Mouse (Mus musculus) right cerebral cortex, adult 18-20 months (tissue): ENCODE measurements around the gene Stat5b.

Experiments used
- DNase-seq: peaks from one replicate; pipeline ENCODE4 v3.0.0; 2022; ENCODE audit warnings: mixed read lengths

Stat5b gene

DNA sequence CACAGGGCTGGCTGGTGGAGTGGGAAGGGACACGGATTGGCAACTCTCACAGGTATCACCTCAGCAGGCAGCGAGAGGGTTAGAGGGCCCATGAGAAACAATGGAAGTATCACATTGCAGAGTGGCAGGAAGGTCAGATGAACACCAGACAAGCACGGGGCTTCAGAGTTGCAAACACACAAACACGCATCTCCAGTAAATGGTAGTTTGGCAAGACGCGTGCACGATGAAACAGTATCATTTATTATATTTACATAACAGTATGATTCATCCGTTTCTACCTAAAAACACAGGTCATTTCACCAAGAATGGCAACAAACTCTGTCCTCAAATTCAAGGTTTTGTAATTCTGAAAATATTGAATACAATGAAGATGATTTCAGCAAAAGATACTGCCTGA lies 11.0 kb downstream of the Stat5b start:
- DNase-seq: no peak

DNA sequence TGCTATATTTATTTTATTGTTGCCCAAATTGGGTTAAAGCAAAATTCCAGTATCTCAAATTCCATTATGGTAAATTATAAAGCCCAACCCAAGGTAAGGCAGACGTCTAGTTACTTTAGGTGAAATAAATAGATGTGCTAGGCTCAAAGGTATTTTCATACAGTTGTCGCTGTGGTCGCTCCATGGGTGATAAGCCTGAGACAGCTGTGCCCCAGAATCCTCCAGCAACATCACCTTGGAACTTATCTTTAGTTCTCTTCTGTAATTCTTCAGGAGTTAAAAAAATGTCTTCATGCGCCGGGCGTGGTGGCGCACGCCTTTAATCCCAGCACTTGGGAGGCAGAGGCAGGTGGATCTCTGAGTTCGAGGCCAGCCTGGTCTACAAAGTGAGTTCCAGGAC lies 11.6 kb downstream of the Stat5b start:
- DNase-seq: no peak

DNA sequence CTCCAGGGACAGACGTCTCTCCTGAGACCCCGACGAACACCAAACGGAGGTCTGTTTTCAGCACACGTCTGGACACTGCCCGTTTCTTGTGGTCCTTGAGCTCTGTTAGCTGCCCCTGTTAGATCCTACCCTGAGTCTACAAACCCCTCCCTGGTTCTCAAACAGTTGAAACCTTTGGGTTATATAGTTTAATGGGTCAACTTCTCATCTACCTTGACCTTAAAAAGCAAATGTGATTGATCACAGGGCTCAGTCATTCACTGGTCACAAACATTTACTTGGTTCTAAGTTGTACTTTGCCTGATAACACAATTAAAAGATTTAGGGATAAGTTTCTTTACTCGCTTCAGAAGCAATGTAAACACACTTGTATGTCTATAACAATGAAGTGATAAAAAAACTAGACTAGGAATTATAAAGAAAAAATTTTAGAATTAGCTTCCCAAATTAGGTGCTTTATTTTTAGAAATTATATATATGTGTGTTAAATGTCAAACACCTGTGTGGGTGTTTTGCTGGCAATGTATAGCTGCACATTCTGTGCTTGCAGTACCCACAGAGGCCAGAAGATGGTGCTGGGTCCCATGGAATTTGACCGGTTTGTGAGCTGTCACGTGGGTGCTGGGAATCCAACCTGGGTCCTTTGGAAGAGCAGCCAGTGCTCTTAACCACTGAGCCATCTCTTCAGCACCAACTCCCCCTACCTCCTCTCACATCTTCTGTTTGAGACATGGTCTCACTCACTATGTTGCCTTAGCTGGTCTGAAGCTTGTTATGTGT lies 13.4 kb downstream of the Stat5b start:
- no peak for DNase-seq

DNA sequence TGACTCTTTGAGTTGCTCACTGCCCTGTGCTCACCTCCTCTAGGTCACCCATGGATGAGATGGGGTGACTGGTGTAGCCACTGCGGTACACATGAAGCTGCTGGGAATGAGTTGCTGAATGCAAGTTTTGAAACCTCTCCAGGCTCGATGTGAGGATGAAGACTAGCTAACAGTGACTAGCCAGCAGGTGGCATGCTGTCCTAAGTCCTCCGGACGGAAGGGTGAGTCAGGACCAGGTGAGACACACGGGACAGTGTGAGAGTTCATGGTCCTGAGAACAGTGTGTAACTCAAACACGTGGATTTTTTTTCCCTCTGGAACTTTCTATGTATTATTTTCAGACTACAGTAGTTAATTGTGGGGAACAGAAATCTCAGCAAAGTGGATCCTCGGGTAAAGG lies 17.1 kb downstream of the Stat5b start:
- DNase-seq: no peak

DNA sequence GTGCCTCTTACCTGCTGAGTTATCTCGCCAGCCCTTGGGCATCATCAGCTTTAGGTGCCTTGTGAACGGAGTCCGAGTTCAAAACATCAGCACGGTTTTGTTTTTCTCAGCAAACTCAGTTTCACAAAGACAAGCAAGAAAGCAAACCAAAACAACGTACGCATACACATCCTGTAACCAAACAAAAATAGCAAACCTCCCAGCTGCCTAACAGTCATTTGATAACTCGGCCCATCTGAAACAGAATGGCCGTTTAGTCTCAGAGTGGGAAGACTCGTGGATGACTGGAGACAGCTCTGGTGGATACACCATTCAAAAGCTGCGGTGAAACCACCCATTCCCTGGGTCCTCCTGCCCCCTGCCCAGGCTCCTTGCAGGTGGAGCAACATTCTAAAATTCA lies 19.1 kb downstream of the Stat5b start:
- DNase-seq: no peak

DNA sequence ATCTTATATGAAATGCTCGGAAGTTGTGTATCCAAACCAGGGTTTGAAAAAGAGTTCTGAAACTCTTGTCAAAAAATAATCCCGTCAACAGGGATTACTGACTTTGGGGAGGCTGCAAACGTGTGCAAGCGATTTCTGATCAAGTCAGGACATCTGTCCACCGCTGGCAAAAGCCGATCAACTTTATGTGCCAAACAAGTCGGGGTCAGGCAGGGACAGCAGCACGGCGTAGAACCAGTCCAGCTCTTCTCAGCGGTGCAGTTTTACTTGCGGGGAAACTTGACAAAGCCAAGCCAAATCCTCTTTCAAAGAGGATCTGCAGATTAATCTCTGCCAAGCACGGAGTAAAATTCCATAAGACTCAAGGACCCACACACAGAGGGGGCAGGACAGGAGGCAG lies 20.8 kb downstream of the Stat5b start:
- no peak for DNase-seq

DNA sequence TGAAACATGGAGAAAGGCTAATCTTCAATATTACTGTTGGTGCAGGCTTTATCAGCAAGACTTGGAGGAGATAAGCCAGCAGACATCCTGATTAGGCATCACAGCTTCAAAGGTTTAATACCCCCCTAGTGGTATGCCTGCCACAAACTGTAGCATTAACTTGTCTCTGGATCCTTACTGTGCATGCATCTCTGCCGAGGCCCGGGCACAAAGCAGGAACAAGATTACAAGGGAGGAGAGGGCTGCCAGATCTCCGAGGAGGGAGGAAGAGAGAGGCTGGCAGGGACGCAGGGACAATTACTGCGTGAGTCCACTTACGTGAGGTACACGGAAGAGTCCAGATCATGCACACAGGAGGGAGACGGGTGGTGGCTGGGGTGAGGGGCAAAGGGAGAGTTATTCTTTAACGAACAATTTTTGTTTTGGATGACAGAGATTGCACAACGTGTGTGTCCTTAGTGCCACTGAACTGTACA lies 21.8 kb downstream of the Stat5b start:
- no peak for DNase-seq

DNA sequence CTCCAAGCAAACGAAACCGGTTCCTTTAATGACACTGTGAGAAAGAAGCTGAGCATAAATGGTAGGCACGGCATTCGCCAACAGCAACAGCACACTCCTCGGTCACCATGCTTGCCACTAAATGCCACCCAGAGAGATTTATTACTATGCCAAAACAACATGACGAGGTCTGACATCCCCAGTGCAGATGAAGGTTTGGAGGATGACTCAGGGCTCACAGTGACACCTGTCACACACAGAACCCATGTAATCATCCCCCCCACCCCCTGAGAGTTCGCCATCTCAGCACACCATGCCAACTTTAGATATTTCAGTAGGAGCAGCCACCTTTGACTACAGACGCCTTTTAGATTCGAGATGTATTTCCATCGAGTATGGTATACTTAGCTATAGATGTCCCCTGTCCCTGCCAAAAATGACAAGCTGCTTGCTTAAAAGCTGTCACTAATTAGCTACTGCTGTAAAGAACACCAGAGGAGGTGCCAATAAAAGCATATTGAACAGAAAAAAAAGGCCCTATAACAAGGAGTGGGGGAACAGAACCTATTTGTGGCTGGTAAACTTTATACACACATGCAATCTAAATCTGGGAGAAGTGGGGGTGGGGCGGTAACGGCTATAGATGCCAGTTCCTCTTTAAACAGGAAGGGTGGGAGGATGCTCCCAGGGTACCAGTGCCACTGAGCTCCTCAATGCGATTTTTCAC lies 24.2 kb downstream of the Stat5b start:
- peak; percentile 50 for DNase-seq

DNA sequence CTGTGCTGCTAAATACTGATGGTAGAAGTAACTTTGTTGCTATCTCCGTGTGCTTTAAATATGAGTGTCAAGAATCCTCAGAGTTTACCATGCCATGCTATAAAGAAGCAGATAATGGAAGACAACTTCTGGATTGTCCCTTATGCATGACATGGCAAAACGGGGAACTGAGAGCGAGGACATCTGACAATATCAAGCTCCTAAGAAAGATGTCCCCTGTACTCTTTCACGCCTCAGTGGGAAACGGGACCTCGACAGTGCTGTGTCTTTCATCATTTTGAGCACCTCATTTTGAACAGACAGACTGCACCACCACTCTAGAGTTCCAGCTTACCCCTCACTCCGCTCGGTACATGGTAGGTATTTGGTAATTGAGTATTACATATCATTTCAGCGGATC lies 25.1 kb downstream of the Stat5b start:
- no peak for DNase-seq

DNA sequence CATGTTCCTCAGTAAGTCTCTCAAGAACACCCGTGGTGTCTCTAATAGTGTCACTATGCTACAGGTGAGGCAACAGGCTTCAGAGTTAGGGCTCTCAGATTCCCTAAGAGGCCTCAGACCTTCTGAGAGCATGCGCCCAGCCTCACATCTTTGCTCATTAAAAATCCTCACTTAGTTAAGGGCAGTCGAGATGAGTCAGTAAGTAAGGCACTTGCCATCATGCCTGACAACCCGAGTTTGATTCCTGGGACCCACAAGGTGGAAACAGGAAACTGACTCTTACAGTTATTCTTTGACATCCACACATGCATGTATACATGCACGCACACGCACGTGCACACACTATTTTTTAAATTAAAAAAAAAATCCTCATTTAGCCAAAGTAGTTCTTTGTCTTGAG lies 26.0 kb downstream of the Stat5b start:
- DNase-seq: no peak

DNA sequence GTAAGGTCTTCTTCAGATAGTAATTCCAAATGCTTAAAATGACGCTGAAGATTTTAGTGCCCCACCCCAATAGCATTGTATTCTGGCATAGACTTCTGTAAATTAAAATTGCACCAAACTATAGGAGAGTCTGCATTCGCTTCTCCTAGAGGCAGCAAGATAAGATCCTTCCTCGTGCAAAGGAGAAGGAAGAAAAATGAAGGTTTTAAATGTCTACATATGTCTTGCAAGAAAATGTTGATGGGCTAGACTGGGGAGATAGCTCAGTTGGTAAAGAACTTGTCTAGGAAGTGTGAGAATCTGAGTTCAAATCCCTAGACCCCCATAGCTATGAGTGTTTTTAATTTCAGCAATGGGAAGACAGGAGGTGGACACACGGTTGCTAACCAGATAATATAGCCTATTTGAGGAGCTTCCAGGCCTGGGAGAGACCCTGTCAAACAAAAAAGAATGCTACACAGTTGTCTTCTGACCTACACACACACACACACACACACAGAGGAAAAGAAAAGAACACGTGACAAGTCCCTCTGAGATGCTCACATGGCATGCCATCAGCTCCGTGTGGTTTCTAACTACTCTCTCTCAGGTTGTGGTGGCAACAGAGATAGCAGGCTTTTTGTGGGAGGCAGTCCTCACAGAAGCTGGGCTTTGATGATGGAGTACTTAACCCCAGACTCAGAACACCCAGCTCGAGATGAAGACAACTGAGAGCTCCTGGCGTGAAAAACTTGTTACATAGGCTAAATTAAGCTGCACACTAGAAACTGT lies 26.8 kb downstream of the Stat5b start:
- no peak for DNase-seq

DNA sequence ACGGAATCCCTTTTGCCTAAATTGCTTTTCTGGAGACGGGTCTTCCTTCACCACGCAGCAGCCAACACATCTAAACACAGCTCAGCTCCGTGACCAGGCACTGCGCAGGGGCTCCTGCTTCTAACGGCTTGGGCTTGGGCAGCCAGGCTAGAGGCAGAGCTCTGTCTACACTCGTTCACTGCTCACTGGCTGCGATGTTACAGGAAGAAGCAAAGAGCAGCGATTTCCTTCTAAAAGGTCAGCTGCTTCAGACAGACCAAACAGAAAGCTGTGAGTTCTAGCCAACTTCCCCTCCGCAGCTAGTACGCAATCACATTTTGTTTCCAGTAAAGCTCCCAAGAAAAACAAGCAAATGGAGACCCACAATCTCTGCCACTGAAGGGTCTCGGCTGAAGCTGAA lies 28.2 kb downstream of the Stat5b start:
- DNase-seq: no peak

DNA sequence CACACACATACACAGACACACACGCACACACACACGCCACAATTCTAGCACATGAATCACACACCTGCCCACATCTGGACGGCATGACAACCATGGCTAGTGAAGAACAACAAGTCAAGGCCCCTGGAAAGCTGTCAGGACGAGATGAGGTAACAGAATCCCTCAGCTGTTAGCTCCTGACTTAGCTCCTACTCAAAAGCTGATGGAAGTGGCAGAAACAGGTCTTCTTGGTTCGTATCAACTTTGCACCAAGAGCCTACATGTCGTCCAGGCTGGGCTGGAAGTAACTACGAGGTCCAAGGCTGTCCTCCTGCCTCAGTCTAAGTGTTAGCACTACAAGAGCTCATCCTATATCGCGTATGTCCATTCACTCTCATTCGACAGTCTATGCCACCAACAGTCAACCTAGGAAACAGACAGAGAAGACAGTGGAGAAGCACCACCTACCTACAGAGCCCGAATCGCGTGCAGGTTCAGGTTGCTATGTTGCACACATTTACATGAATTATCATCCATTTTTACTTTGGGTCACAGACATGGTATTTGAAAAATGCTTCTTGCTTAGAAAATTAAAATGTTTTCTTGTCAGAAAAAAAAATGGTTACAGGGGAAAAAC lies 28.8 kb downstream of the Stat5b start:
- DNase-seq: no peak

DNA sequence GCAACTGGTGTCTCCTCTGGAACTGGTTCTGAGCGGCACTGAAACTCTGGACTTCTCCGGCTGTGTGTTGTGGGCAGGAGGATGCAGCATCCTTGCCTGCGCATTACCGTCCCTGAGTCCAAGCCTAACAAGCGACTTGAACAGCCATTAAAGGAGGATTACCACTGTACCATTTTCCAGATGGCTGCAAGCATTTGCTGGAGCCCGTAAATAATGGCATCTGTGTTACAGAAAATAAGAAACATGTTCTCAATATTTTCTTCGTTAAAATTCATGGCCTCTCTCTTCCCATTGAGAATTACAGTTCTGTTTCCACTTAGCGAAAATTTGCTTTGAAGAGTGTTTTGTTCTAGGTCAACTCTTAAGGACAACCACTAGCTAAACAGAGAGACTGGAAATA lies 30.5 kb downstream of the Stat5b start:
- DNase-seq: no peak

DNA sequence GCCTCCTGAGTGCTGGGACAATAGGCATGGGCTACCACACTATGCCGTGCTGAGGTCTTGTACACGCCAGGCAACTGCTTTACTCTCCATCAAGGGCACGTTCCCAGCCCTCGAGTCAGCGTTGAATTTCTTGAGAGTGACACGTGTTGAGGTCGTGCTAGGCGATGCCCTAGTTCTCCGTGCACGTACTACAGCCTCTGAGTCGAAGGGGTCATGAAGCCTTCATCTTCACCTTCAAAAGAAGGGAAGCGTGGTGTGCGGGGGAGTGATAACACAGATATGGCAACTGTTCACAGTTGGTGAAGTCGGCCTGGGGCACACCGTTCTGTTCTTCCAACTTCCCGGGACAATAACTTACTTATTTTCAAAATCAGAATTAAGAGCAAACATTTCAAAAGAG lies 30.9 kb downstream of the Stat5b start:
- no peak for DNase-seq

DNA sequence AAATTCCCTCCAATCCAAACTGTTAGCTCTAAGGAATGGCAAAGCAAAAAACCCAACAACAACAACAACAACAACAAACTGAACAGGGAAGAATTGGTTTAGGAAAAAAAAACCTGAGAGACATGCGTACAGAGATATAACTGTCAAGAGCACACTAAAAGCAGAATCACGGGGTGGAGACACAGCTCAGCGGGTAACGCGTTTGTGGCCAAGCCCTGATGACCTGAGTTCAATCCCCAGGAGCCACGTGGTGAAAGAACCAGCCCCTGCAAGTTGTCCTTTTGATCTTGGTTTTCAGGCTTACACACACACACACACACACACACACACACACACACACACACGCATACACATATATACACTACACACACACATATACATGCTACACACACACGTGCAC lies 31.5 kb downstream of the Stat5b start:
- no peak for DNase-seq

DNA sequence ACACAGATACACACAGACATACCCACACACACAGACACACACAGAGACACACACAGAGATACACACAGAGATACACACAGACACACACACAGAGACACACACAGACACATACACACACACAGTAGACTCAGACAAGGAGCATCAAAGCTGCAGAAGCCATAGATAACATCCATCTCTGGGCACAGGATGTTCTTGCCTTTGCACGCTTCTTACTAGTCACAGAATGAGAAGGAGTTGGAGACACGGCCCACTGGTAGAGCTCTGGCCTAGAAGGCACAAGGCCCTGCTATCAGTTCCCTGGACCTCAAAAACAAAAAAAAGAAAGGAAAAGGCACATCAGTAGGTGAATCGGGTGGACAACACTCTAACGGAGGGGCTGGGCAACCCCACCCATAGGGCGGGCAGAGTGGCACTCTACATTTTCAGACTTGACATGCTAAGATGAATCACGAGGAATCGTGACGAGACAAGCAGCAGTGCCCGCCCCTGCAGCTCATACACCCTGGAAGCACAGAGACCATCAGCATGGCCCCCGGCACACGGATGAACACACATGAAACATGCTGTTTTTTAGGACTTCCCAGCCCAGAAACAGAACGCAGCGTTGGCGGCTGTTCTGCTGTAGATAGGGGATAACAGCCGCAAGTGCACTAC lies 32.0 kb downstream of the Stat5b start:
- no peak for DNase-seq

DNA sequence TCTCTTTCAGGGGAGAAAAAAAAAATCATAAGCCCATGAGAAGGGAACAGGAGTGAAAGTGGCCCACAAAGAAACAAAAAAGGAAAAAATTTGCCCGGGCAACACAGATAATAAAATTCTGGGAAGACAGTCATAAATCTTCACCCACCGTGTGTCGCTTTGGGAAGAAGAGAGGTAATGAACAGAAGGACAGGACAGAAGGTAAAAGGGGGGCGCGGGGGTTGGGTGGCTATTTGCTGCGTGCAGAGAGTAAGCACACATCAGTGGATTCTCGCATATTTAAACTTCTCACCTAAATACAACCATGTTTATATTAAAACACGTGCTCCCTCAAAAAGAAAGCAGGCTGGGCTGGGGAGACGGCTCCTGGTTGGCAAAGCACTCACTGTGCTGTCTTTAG lies 33.2 kb downstream of the Stat5b start:
- DNase-seq: no peak

DNA sequence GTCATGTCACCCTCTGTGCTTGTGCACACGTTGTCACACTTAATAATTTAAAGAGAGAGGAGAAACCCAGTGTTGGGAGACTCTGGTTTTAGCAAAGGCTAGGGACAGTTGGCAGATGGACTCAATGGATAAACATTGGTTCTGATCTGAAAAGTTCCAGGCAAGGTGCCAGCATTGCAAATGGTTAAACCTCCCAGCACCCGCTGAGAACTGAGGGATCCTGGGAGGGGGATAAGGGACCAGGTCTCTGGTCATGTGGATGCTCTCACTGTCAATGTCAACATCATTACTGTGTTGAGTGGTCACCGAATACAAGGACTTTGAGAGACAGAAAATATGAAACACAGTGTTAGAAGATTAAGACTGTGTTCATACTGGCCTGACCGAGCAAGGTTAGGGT lies 33.7 kb downstream of the Stat5b start:
- DNase-seq: no peak

DNA sequence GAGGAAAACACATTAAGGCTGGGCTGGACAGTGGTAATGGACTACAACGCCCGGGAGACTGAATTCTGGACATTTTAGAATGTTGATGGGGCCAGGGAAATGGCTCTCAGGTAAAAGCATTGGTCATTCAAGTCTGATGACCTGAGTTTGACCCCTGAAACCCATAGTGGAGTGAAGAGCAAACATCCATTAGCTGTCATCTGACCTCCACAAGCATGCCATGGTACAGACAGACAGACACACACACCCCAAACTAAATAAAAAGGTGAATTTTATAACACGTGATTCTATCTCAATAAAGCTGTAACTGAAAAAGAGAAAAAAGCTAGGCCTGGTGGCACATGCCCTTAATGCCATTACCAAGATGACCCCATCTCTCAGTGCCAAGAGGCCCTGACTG lies 34.2 kb downstream of the Stat5b start:
- no peak for DNase-seq

DNA sequence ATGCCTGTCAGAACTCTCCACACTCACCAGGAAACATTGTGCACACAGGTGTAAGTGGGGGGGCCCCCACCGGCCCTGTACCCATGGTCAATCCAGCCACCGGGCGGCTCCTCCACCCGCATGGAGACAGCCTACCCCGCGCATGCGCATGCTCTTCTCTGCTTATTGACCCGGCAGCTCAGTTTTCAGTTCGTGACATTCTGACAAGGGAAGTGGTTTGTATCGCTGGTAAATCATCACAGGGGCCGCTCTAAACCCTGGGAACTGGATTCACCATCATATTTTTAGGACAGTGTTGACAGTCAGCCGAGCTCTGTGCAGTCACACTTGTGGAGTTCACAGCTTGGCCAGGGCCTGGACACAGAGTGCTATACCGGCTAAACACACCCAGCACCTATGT lies 36.0 kb downstream of the Stat5b start:
- DNase-seq: no peak

DNA sequence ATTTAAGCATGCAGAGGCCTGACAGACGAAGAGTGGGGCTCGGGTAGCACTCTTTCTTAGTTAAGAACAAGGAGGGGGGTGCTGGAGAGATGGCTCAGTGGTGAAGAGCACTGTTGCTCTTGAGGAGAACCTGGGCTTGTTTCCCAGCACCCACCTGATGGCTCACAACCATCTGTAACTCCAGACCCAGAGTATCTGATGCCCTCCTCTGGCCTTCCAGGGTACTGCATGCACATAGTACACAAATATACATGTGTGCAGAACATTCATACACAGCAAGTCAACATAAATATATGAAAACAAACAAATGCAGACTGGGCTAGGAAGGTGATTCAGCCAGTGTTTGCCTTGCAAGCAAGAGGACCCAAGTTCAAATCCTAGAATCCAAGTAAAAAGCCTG lies 39.4 kb downstream of the Stat5b start:
- no peak for DNase-seq

DNA sequence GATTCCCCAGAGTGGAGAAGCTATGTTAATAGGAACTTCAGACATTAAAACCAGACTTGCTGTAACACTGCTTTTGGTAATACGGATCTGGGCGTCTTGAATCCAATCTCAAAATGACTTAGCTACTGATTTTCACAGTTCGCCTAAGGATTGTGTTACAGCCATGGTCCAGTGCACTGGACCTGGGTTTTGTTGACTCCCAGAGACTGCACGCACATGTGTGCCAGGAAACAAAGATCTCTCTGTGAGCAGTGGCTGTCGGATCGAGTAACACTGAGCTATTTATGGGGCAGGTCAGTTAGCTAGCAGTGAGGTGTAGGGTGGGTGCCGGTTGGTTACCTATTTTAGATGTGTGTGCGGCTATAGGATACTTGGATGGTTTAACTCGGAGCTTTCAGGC lies 40.0 kb downstream of the Stat5b start:
- DNase-seq: no peak
